Mouse (Mus musculus): Measurements from ENCODE around the gene Ccdc153. TPM values are rescaled to one million over a fixed set of nuclear protein-coding genes. Genes with fewer than 3 reads are reported as not detected.

The Ccdc153 gene
- total RNA-seq, 2 experiments from 2014 or later: 2.3 to 3.3 TPM

DNA sequence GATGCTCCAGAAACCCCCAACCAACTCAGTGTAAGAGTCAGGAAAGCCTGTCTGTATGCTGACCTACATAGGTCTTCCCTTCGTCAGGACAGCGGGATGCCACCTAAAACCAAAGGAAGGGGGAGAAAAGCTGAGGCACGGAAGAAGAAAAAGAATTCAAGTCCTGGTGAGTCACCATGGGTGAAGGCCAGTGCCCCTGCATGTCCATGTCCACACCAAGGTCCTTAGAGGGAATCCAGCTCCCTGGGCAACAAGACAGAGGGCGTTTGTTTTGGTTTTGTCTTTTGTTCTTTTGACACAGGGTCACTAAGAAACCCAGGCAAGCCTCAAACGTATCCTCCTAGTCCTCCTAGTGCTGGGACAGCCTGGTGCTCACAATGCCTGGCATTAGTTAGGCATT, 435 bp downstream of the Ccdc153 start:
- peak; percentile 74 to 75 for DNase-seq

DNA sequence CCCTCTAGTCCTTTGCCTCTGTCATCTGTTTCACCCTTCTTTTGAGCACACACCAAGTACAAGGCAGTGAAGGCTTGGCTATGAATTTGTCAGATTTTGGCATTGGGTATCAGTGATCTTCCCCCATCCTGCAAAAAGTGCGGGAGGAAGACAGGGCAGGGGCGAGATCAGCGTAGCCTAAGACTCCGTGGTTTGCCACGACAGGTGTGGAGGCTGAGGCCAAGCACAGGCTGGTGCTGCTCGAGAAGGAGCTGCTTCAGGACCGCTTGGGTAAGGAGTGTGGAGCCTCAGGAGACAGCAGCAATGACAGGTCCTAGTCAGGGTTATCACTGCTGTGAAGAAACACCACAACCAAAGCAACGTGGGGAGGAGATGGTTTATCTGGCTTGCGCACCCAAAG, 942 bp downstream of the Ccdc153 start:
- DNase-seq: no peak

DNA sequence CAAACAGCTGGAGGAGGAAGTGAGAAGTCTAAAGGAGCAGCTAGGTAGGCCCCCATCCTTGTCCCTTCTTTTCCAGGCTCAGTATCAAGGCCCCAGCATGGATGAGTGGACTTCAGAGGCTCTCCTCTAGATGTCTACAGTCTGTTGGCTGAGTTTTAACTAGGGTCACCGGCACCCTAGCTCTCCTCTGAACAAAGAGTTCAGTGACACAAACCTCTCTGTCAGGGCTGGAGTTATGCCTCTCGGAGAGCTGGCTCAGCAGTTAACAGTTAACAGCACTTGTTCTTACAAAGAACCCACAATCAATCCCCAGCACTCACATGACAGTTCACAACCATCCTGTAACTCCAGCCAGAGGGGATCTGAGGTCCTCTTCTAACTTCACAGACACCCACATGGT, 3.1 kb downstream of the Ccdc153 start:
- DNase-seq: no peak

- no peak for DNase-seq
These were observed 7.4 kb downstream of the Ccdc153 start for GRCm38 (mm10) chr9:44247907-44248306.

DNA sequence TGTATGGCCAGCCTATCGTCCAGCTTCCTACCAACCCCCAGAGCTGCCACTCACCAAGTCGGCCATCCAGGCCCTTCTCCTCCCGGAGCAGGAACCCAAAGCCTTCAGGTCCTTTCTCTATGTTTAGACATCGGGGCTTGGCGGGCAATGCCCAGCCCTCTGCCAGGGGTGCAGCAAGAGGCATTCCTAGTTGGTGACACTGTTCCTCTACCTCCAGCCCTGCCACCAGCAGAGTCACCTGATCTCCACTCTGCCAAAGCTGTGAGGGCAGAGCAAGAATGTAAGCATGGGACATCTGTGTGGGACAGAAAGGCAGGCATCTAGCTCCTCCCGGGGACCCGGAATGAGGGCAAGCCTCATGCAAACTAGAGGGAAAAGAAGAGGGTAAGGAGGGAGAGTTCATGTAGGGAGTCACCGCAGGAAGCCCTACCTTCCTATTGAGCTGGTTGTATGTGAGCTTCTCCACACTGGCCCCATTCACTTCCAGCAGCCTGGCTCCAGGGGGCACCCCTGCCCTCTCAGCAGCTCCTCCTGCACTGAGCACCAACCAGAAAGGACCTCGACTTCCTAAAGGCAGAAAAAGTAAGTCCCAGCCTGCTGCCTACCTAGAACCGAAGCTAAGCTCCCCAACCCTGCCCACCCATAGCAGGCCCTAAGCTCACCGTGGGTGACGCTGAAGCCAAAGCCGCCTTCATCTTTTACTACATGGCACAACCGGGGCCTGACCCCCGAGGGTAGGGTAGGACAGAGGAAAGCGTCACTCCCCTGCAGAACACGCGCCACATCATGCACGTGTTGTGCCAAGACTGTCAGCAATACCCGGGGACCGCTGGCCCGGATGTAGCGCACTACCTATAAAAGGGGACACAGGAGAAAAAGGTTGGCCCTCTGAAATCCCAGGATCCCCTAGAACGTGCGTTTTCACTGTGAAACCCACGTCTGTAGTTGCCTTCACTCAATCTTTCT, 9.0 kb downstream of the Ccdc153 start:
- peak; percentile 82 to 90 for DNase-seq

- no peak for DNase-seq
These were observed 10.0 kb downstream of the Ccdc153 start for GRCm38 (mm10) chr9:44250445-44250844.

- DNase-seq: no peak
These were observed 10.8 kb downstream of the Ccdc153 start, which contains the start of gene Pdzd3 for GRCm38 (mm10) chr9:44251314-44251713. Gene Pdzd3, minus strand, starts transcription at chr9:44251471.

DNA sequence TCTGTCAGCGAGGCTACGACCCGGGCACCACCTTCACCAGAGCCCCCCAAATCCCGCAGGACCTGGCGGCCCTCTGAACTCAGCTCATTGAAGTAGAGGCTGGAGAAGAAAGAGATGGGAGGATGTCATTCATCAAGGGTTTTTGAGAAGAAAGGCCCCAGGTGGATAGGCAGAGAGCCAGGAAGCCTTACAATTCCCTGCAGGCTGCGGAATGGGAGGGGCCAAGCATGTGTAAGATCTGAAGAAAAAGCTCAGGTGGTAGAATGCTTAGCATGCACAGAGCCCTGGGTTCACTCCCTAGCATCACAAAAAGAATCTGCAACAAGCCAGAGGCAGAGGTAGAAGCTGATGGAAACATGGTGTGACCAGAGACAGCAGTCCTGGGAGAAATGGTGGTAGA, 13.0 kb downstream of the Ccdc153 start:
- DNase-seq: no peak

GRCm38 (mm10) chr9:44254508-44255135, 14.1 kb downstream of the Ccdc153 start:
- no peak for DNase-seq

GRCm38 (mm10) chr9:44255136-44255521, 14.7 kb downstream of the Ccdc153 start:
- peak in 1 of 2 experiments; percentile 22 for DNase-seq

DNA sequence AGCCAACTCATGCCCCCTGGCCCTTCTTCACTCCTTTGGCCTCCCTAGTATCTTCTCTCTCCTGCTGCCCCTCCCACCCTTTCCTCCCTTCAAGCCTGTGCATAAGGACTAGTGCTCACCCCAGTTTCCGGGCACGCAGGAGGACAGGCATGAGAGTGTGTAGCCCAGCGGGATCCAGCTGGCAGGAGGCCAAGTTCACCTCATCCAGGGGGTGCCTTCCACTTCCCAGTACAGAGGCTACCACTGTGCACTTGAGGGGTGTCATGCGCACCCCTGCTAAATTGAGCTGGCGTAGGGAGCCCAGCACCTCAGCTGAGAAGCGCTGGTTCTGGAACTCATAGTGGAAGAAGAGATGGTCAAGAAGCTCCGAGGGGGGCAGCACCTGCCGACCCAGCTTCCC, 15.7 kb downstream of the Ccdc153 start:
- no peak for DNase-seq

DNA sequence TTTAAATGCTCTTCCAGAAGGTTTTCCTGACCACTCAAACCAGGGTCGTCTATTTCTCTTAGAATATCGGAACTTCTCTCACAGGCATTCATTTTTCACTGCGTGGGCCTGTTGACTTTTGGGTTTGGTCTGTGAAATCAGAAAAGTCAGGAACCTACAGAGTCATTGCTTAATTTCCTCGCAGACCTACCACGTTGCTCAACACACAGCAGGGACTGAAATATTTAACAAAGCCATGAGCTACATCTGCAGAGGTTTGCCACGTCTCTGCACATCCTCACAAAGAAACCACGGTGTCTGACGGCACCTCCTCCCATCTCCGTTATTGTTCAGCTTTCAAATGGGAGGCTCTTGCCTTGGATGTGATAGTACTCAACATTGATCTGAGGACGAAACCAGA, 18.5 kb downstream of the Ccdc153 start:
- DNase-seq: no peak

- DNase-seq: peak; percentile 43 to 49
These were observed 20.9 kb downstream of the Ccdc153 start for GRCm38 (mm10) chr9:44261388-44261787.

GRCm38 (mm10) chr9:44266478-44267226, 26.2 kb downstream of the Ccdc153 start:
- no peak for DNase-seq

DNA sequence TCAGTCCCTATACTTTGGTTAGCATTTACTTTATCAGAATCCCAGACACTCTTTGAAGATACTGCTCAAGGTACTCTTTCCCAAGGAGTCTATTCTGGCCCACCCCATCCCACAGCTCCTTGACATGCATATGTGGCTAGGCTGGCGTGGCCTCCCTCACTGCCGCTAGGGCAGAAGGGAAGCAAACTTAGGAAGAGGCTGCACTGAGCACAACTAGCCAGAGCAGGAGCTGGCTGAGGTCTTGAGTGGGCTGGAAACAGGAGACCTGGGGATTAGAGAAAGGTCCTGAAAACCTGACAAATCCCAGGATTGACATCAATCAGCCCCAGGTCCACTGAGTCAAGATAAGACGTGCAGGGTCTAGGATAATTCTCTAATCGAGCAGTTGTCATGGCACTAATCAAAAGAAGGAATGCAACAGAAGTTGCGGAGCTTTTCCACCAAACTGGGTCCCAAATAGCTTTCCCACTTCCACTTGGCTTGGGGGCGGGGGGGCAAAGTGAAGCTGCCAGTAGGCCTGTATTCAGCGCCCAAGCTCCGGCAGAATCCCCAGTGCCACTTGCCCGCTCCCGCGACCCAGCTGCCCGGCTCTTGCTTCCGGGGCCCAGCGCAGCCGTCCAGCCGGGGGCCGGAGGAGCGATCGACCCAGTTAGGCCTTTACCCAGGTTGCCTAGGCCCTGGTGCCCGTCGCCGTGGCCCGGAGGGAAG, 27.0 kb downstream of the Ccdc153 start:
- peak; percentile 41 to 59 for DNase-seq

- DNase-seq: peak; percentile 94 to 97
These were observed 27.5 kb downstream of the Ccdc153 start for GRCm38 (mm10) chr9:44268027-44268360.

- peak in 1 of 2 experiments; percentile 15 for DNase-seq
These were observed 28.0 kb downstream of the Ccdc153 start, which contains the start of gene Nlrx1 for GRCm38 (mm10) chr9:44268432-44268831. Gene Nlrx1, minus strand, starts transcription at chr9:44268599.

GRCm38 (mm10) chr9:44269077-44269476, 28.6 kb downstream of the Ccdc153 start:
- peak in 1 of 2 experiments; percentile 29 for DNase-seq

DNA sequence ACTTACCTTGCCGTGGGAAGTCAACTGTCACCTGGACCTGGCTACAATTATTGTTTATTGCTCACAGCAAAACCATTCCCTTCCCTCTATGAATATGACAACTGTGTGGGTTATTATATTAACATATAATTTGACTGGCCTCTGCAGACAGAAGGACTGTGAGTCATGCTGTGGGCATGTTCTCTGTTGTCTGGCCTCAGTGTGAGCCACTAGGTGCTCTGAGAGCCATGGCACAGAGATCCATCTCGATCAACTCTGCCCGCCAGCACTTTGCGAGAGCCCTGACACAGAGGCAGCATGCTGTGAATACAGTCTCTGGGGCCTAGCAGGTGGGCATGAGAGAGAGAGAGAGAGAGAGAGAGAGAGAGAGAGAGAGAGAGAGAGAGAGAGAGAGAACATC, 29.5 kb downstream of the Ccdc153 start:
- DNase-seq: peak; percentile 42 to 47

DNA sequence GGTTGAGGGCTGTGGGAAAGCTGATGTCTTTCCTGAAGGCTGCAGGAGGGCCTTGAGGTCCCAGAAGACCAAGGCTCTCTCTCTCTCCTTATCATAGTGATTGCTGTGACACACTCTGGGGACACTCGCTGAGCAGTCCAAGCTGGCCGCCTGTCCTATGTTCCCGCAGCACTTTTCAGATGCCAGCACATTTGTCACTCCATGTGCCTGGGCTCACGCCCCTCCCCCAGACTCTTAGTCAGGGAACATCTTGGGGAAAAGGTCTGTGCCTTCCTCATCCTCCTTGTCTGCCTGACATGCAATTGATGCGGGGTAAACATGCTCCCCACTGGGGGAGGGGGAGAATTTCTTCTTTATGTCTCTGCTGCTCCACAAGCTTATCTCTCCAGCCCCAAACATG, 42.7 kb downstream of the Ccdc153 start:
- DNase-seq: peak; percentile 71 to 81

- DNase-seq: peak; percentile 29 to 41
These were observed 45.9 kb downstream of the Ccdc153 start for GRCm38 (mm10) chr9:44286256-44286850.
